Mouse (Mus musculus) C2C12 (cell line): ENCODE results near the gene Ndufs3.

Experiments
- CEBPB ChIP-seq: IDR thresholded peaks from one replicate; pipeline ENCODE4 v1.6.1; 2011; ENCODE audit warnings: low read depth, mild to moderate bottlenecking, control low read depth, moderate library complexity
- CTCF ChIP-seq: IDR thresholded peaks from one replicate; pipeline ENCODE4 v1.5.1; 2011; ENCODE audit not compliant: control insufficient read depth, insufficient read depth, insufficient read length
- MAX ChIP-seq: IDR thresholded peaks from one replicate; pipeline ENCODE4 v1.6.1; 2011; ENCODE audit warnings: mild to moderate bottlenecking, control low read depth
- MYOD1 ChIP-seq: IDR thresholded peaks from one replicate; pipeline ENCODE4 v1.6.1; 2011; ENCODE audit warnings: low read depth; ENCODE audit not compliant: control insufficient read depth, insufficient read length
- MYOG ChIP-seq: IDR thresholded peaks from one replicate; pipeline ENCODE4 v1.6.1; 2011; ENCODE audit not compliant: control insufficient read depth, insufficient read length; ENCODE audit errors: extremely low read depth
- USF1 ChIP-seq: IDR thresholded peaks from one replicate; pipeline ENCODE4 v1.6.1; 2011; ENCODE audit warnings: low read depth, mild to moderate bottlenecking, control low read depth, moderate library complexity

GRCm38 (mm10) chr2:90931829-90932228, 27.2 kb upstream of the Ndufs3 start:
- TF ChIP-seq CTCF (no peak), MYOD1 (no peak), USF1 (no peak), MAX (no peak), MYOG (no peak), CEBPB (no peak)
